ENCODE assay signal across 14 mouse cellular contexts in genomic region chr10:80705479-80705878, GRCm38 (mm10).
"Had no signal": no experiment of that assay in that cellular context is flagged by ENCODE, and none has a peak within 500 bp of the region (broad histone marks: within the 10 kb centered on the region; RNA-seq: fewer than 3 reads in every experiment).

No protein-coding gene starts in this region.

- H3K9me3 ChIP-seq: limb, embryonic 13.5 days; midbrain, embryonic 15.5 days had no signal

- DNase-seq: kidney, adult 18-20 months; kidney, postnatal 14 days; kidney, postnatal 4 days; layer of hippocampus, postnatal 36 days; lung, adult 2 months; lung, postnatal 14 days; lung, postnatal 4 days; thymus, adult 18-20 months; thymus, postnatal 36 days had no signal

- H3K4me3 ChIP-seq: left cerebral cortex, adult 2 months; limb, embryonic 13.5 days; midbrain, embryonic 15.5 days had no signal

- H3K4me2 ChIP-seq: limb, embryonic 13.5 days; midbrain, embryonic 11.5 days; midbrain, embryonic 15.5 days had no signal

- H3K9ac ChIP-seq: midbrain, embryonic 15.5 days had no signal

- ATAC-seq: intestine, embryonic 16.5 days; midbrain, embryonic 15.5 days had no signal

- H3K27ac ChIP-seq: left cerebral cortex, adult 2 months; limb, embryonic 13.5 days; midbrain, embryonic 15.5 days had no signal

- H3K27me3 ChIP-seq: limb, embryonic 13.5 days; midbrain, embryonic 15.5 days had no signal
